Mouse (Mus musculus) kidney, postnatal 36 days (tissue): ENCODE measurements at regions not wholly inside any gene's neighbourhood (a gene's known extent, or its start where the extent isn't known, plus 50 kb on each side); places are given as distances from the start of the nearest gene placed in this dataset.
A peak's percentile ranks its signal among the peaks of the same experiment; 100 is the strongest.
"Not testable (repeated sequence)": the region's sequence is repeated elsewhere in the genome, so short reads cannot be mapped to it uniquely, and the experiment has no call there.

ENCODE experiments used
- DNase-seq, 2 experiments: peaks; one replicate each; pipeline ENCODE4 v3.0.0; 2021 to 2022; ENCODE audit warnings: mixed read lengths in 2 of 2

DNA sequence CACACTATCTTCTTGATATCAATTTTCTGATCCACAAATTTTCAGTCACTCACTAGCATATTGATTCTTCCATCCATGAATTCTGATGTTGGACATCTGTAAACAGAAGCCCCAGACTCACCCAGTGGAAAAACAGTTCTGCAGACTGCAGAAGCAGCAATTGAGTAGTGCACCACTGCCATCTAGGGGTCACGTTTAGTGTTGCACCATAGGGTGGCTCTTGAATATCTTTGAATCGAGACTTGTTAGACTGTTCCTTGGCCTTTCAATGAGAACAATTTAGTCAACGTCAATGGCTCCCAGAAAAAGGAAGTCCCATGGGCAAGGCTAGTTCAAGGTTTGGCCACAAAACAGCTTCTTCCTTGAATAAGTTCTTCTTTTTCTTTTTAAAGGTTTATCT is 828.1 kb downstream of the Gm10330 start:
- DNase-seq = peak; percentile 16 to 25

DNA sequence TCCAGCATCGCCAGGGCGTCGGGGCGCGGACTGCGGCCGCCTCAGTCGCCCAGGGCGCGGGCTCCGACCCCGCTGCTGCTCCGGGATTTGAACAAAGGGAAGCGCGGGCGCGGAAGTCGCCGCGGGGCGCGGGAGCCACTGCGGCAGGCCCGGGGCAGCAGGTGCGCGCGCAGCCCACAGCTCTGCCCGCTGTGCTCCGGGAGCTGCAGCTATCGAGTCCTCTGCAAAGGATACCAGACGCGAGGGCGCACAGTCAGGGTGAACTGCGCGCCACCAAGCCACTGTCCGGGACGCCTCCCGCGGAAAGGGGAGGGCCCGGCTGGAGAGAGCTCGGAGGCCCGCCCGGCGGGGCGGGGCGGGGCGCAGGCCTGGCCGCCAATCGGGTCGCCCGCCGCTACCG is 873.9 kb downstream of the Gm10330 start:
- not testable (repeated sequence) for DNase-seq
